Mouse (Mus musculus) forebrain, embryonic 14.5 days (tissue): ENCODE measurements around the gene 4930518I15Rik. TPM values are rescaled to one million over a fixed set of nuclear protein-coding genes. Genes with fewer than 3 reads are reported as not detected.

Experiments used
- ATAC-seq: fragments of 200-750 bp; cut with Nextera tagmentation; 2 replicates; pipeline ENCODE4 v1.8.0; 2017; ENCODE audit warnings: mild to moderate bottlenecking, moderate library complexity
- DNase-seq: peaks from one replicate; pipeline ENCODE4 v3.0.0-alpha.2; 2015; ENCODE audit warnings: low spot score
- H3K27ac ChIP-seq: fragments of 300-500 bp; sonication (generic); 2 replicates; pipeline ENCODE4 v1.5.1; 2014; ENCODE audit warnings: low read depth, mild to moderate bottlenecking, control low read depth, low read length, moderate library complexity
- H3K27me3 ChIP-seq: fragments of 300-500 bp; sonication (generic); replicated peaks from 2 replicates; pipeline ENCODE4 v1.6.1; 2014; ENCODE audit warnings: low read length, control low read depth, mixed read lengths; ENCODE audit not compliant: control insufficient read depth, insufficient read depth
- H3K36me3 ChIP-seq: fragments of 300-500 bp; sonication (generic); 2 replicates; pipeline ENCODE4 v1.6.1; 2014; ENCODE audit warnings: low read length, control low read depth; ENCODE audit not compliant: control insufficient read depth, insufficient read depth
- H3K4me1 ChIP-seq: fragments of 300-500 bp; sonication (generic); 2 replicates; pipeline ENCODE4 v1.6.1; 2014; ENCODE audit warnings: antibody characterized with exemption, low read length, control low read depth; ENCODE audit not compliant: control insufficient read depth, insufficient read depth
- H3K4me2 ChIP-seq: fragments of 300-500 bp; sonication (generic); 2 replicates; pipeline ENCODE4 v1.6.1; 2014; ENCODE audit warnings: mild to moderate bottlenecking, control low read depth, low read length
- H3K4me3 ChIP-seq: fragments of 300-500 bp; sonication (generic); 2 replicates; pipeline ENCODE4 v1.5.1; 2014; ENCODE audit warnings: low read depth, low read length, control low read depth
- H3K9ac ChIP-seq: fragments of 300-500 bp; sonication (generic); 2 replicates; pipeline ENCODE4 v1.6.1; 2014; ENCODE audit warnings: mild to moderate bottlenecking, low read length, control low read depth, moderate library complexity
- H3K9me3 ChIP-seq: fragments of 300-500 bp; sonication (generic); replicated peaks from 2 replicates; pipeline ENCODE4 v1.6.1; 2016; ENCODE audit warnings: low read length, control low read depth, mixed read lengths; ENCODE audit not compliant: control insufficient read depth
- WGBS: fragments of 180-500 bp; shearing (Covaris S2); extraction: QIAGEN DNeasy Blood & Tissue Kit; methylation state at CpG from one replicate; pipeline ENCODE4 v1.1.7; 2014; 5-methylcytosine and 5-hydroxymethylcytosine counted together
- polyA plus RNA-seq: library from polyadenylated mRNA; unstranded; fragments of >200 nt; fragmentation: Nextera tagmentation; extraction: Ambion mirVana; gene quantifications from 2 replicates; pipeline ENCODE4 v1.2.1, GENCODE M21; 2014

The 4930518I15Rik gene
- polyA plus RNA-seq, 1 experiment from 2014 or later, result 2.7 TPM

GRCm38 (mm10) chr2:156884396-156885211 is 26.9 kb upstream of the 4930518I15Rik start:
- 92% methylated on average over 10 of the region's 10 CpGs for WGBS
- no peaks in the 10 kb centered on the region for H3K9me3 ChIP-seq

GRCm38 (mm10) chr2:156882431-156883001 is 24.8 kb upstream of the 4930518I15Rik start:
- WGBS, result 36% methylated on average over 10 of the region's 10 CpGs
- DNase-seq, result no peak
- H3K27ac ChIP-seq, result no peak overlapping the region

More at GRCm38 (mm10) chr2:156884396-156885211, 26.9 kb upstream of the 4930518I15Rik start:
- Histone ChIP-seq H3K36me3 (no peaks in the 10 kb centered on the region), H3K27me3 (no peaks in the 10 kb centered on the region), H3K27ac (no peak overlapping the region), H3K9ac (no peak overlapping the region), H3K4me1 (no peaks in the 10 kb centered on the region), H3K4me3 (no peak overlapping the region), H3K4me2 (no peak overlapping the region)
- no peak for DNase-seq
- ATAC-seq, result no peak

DNA sequence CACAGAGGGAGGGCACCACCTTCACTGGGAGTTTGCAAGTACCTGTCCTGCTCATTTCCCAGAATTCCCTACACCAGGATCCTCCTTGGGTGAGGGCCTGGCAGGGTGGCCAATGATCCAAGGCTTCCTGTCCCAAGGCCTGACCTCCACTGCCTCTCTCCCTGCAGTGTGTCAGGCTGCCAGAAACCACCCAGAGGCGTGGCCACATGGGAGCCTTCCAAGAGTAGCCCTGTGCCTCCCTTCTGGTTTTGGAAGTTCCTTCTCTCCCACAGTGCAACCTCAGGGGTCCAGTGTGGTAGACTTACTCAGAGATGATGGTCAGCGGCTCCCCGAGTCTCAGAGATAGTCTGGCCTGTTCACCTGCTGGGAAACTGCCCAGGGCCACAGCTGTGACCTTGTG is 21.8 kb upstream of the 4930518I15Rik start:
- no peaks in the 10 kb centered on the region for H3K4me1 ChIP-seq
- WGBS, result 68% methylated on average over 3 of the region's 3 CpGs
- peaks cover 9% of the 10 kb centered on the region; the same call in 1 of the 2 replicates for H3K36me3 ChIP-seq
- no peak overlapping the region for H3K9ac ChIP-seq
- DNase-seq, result no peak
- H3K27me3 ChIP-seq, result no peaks in the 10 kb centered on the region
- H3K9me3 ChIP-seq, result no peaks in the 10 kb centered on the region
- H3K27ac ChIP-seq, result no peak overlapping the region
- ATAC-seq, result no peak
- H3K4me3 ChIP-seq, result no peak overlapping the region
- H3K4me2 ChIP-seq, result no peak overlapping the region

More at GRCm38 (mm10) chr2:156882431-156883001, 24.8 kb upstream of the 4930518I15Rik start:
- H3K4me3 ChIP-seq, result no peak overlapping the region
- ATAC-seq, result no peak
- no peak overlapping the region for H3K4me2 ChIP-seq
- H3K9ac ChIP-seq, result no peak overlapping the region
- H3K36me3 ChIP-seq, result no peaks in the 10 kb centered on the region
- no peaks in the 10 kb centered on the region for H3K9me3 ChIP-seq
- no peaks in the 10 kb centered on the region for H3K4me1 ChIP-seq
- H3K27me3 ChIP-seq, result no peaks in the 10 kb centered on the region

- H3K9me3 ChIP-seq, result no peaks in the 10 kb centered on the region
- no peak overlapping the region for H3K4me3 ChIP-seq
- peaks cover 25% of the 10 kb centered on the region for H3K36me3 ChIP-seq
- no peaks in the 10 kb centered on the region for H3K27me3 ChIP-seq
- no peak overlapping the region for H3K9ac ChIP-seq
- H3K4me2 ChIP-seq, result no peak overlapping the region
- ATAC-seq, result no peak
- 73% methylated on average over 9 of the region's 9 CpGs for WGBS
- DNase-seq, result no peak
- no peaks in the 10 kb centered on the region for H3K4me1 ChIP-seq
- no peak overlapping the region for H3K27ac ChIP-seq
These were observed 20.0 kb upstream of the 4930518I15Rik start for GRCm38 (mm10) chr2:156877726-156878125.

- no peak overlapping the region for H3K27ac ChIP-seq
- H3K9ac ChIP-seq, result no peak overlapping the region
- H3K4me3 ChIP-seq, result no peak overlapping the region
- DNase-seq, result no peak
- no peak for ATAC-seq
- H3K27me3 ChIP-seq, result no peaks in the 10 kb centered on the region
- no peaks in the 10 kb centered on the region for H3K4me1 ChIP-seq
- peaks cover 52% of the 10 kb centered on the region for H3K36me3 ChIP-seq
- 95% methylated on average over 4 of the region's 4 CpGs for WGBS
- no peak overlapping the region for H3K4me2 ChIP-seq
- no peaks in the 10 kb centered on the region for H3K9me3 ChIP-seq
These were observed 17.2 kb upstream of the 4930518I15Rik start for GRCm38 (mm10) chr2:156874760-156875510.

GRCm38 (mm10) chr2:156874047-156874759 is 16.5 kb upstream of the 4930518I15Rik start:
- Histone ChIP-seq H3K36me3 (peaks cover 58% of the 10 kb centered on the region), H3K27ac (no peak overlapping the region), H3K9me3 (no peaks in the 10 kb centered on the region), H3K4me3 (no peak overlapping the region), H3K4me2 (no peak overlapping the region), H3K27me3 (no peaks in the 10 kb centered on the region), H3K4me1 (no peaks in the 10 kb centered on the region), H3K9ac (no peak overlapping the region)
- ATAC-seq (no peak), DNase-seq (no peak)
- 93% methylated on average over 8 of the region's 8 CpGs for WGBS

GRCm38 (mm10) chr2:156873629-156874028 is 15.9 kb upstream of the 4930518I15Rik start:
- no peak overlapping the region for H3K4me3 ChIP-seq
- H3K4me2 ChIP-seq, result no peak overlapping the region
- H3K9me3 ChIP-seq, result no peaks in the 10 kb centered on the region
- H3K4me1 ChIP-seq, result no peaks in the 10 kb centered on the region
- 32% methylated on average over 5 of the region's 5 CpGs for WGBS
- H3K27ac ChIP-seq, result no peak overlapping the region
- H3K27me3 ChIP-seq, result no peaks in the 10 kb centered on the region
- no peak; the same call in 1 of the 2 replicates for ATAC-seq
- H3K36me3 ChIP-seq, result peaks cover 64% of the 10 kb centered on the region
- DNase-seq, result peak; percentile 79
- no peak overlapping the region for H3K9ac ChIP-seq

DNA sequence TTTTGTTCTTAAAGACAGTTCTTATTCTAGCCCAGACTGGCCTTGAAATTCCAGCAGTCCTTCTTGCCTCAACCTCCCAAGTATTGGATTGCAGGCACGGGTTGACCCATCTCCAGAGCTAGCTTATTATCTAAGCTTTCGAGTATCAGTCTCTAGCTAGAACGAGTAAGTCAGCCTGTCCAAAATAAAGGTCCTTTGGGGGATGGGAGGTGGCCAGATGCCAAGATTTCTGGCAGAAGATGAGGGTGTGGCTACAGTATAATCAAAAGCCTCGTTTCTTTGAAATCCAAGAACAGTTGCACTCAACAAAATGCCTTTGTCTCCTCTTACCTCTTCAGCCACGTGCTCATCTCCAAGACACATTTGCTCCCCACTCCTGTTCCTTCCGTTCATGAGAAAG is 12.8 kb upstream of the 4930518I15Rik start:
- Histone ChIP-seq H3K9me3 (no peaks in the 10 kb centered on the region), H3K9ac (no peak overlapping the region), H3K4me2 (no peak overlapping the region), H3K4me1 (no peaks in the 10 kb centered on the region), H3K4me3 (no peak overlapping the region), H3K36me3 (peaks cover 90% of the 10 kb centered on the region), H3K27me3 (no peaks in the 10 kb centered on the region), H3K27ac (no peak overlapping the region)
- ATAC-seq (no peak), DNase-seq (no peak)
- 45% methylated on average over 6 of the region's 6 CpGs for WGBS
